Mouse (Mus musculus) spleen, postnatal 4 days (tissue): ENCODE results near the gene Helz.

Experiments used
- DNase-seq, 2 experiments: peaks; one replicate each; pipeline ENCODE4 v3.0.0; 2022; ENCODE audit warnings: low spot score in 2 of 2

The Helz gene

GRCm38 (mm10) chr11:107674006-107674405 is 126.3 kb downstream of the Helz start:
- no peak for DNase-seq

GRCm38 (mm10) chr11:107674601-107675000 is 126.9 kb downstream of the Helz start:
- DNase-seq: no peak

- DNase-seq: no peak
These were observed 127.5 kb downstream of the Helz start for GRCm38 (mm10) chr11:107675246-107675645.

GRCm38 (mm10) chr11:107676207-107676940 is 128.6 kb downstream of the Helz start:
- DNase-seq: no peak

GRCm38 (mm10) chr11:107682694-107683355 is 135.1 kb downstream of the Helz start:
- DNase-seq: no peak

GRCm38 (mm10) chr11:107683544-107684465 is 136.1 kb downstream of the Helz start:
- no peak for DNase-seq

- DNase-seq: no peak
These were observed 138.6 kb downstream of the Helz start for GRCm38 (mm10) chr11:107686290-107686689.

- no peak for DNase-seq
These were observed 140.8 kb downstream of the Helz start for GRCm38 (mm10) chr11:107688480-107688879.

GRCm38 (mm10) chr11:107691569-107691968 is 143.8 kb downstream of the Helz start:
- DNase-seq: no peak

GRCm38 (mm10) chr11:107693338-107693737 is 145.6 kb downstream of the Helz start:
- no peak for DNase-seq

GRCm38 (mm10) chr11:107699967-107700366 is 152.2 kb downstream of the Helz start:
- no peak for DNase-seq

- no peak for DNase-seq
These were observed 155.8 kb downstream of the Helz start for GRCm38 (mm10) chr11:107703272-107704134.

GRCm38 (mm10) chr11:107705060-107705459 is 157.3 kb downstream of the Helz start:
- DNase-seq: no peak

GRCm38 (mm10) chr11:107705476-107706074 is 157.8 kb downstream of the Helz start:
- no peak for DNase-seq

GRCm38 (mm10) chr11:107707897-107708610 is 160.3 kb downstream of the Helz start:
- DNase-seq: no peak

- DNase-seq: no peak
These were observed 162.6 kb downstream of the Helz start for GRCm38 (mm10) chr11:107710379-107710778.

GRCm38 (mm10) chr11:107714368-107714767 is 166.6 kb downstream of the Helz start:
- DNase-seq: no peak

- DNase-seq: no peak
These were observed 168.7 kb downstream of the Helz start, which contains the start of gene Cacng1 for GRCm38 (mm10) chr11:107716332-107716938. TSS of gene Cacng1 (minus strand) at chr11:107716522.

- DNase-seq: no peak
These were observed 172.7 kb downstream of the Helz start for GRCm38 (mm10) chr11:107720264-107721021.
